Mouse (Mus musculus) myocyte (in vitro differentiated cells): ENCODE measurements at regions not wholly inside any gene's neighbourhood (a gene's known extent, or its start where the extent isn't known, plus 50 kb on each side); places are given as distances from the start of the nearest gene placed in this dataset.

Experiments
- CEBPB ChIP-seq: IDR thresholded peaks from 2 replicates; pipeline ENCODE4 v1.6.1; 2011; ENCODE audit warnings: mild to moderate bottlenecking, moderate library complexity; ENCODE audit not compliant: poor library complexity, insufficient read depth, severe bottlenecking
- MYOD1 ChIP-seq, 3 experiments: IDR thresholded peaks; one replicate each; pipeline ENCODE4 v1.6.1; 2011; ENCODE audit warnings: control low read depth in 2 of 3, low read depth in 2 of 3, mild to moderate bottlenecking in 2 of 3, moderate library complexity in 1 of 3; ENCODE audit not compliant: insufficient read length in 2 of 3, control insufficient read depth in 1 of 3
- MYOG ChIP-seq, 3 experiments: IDR thresholded peaks; one replicate each; pipeline ENCODE4 v1.6.1; 2011; ENCODE audit warnings: control low read depth in 2 of 3, low read depth in 2 of 3, mild to moderate bottlenecking in 2 of 3; ENCODE audit not compliant: insufficient read length in 2 of 3, control insufficient read depth in 1 of 3, insufficient read depth in 1 of 3
- POLR2A ChIP-seq: IDR thresholded peaks from one replicate; pipeline ENCODE4 v1.6.1; 2011; ENCODE audit warnings: low read depth, mild to moderate bottlenecking, control low read depth, moderate library complexity; ENCODE audit not compliant: insufficient read length
- TCF12 ChIP-seq: IDR thresholded peaks from one replicate; pipeline ENCODE4 v1.6.1; 2011; ENCODE audit warnings: mild to moderate bottlenecking, control low read depth; ENCODE audit not compliant: poor library complexity, insufficient read depth, severe bottlenecking
- USF1 ChIP-seq: IDR thresholded peaks from one replicate; pipeline ENCODE4 v1.6.1; 2011; ENCODE audit warnings: low read depth, mild to moderate bottlenecking, control low read depth, moderate library complexity

DNA sequence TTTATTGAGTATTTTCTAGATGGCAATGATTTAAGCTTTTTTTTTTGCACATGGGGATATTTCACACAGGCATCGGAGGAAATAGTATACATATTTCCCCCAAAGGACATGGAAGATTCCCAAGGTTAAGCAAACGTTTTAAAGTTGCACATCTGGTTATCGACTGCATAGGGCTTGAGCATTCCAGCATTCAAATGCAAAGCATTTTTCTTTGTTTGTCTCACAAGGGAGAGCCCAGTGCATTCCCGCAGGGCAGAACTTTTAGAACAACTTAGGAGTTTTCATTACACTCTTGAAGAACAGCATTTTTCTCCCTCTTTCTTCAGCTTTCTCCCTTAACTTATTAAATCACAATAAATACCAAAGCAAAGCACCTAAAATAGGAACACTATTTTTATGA, 64.4 kb upstream of the Npvf start:
- TF ChIP-seq POLR2A (no peak), MYOG (IDR thresholded peaks at IDR 0.05; ENCODE audit: control insufficient read depth in 1 of 3, insufficient read depth in 1 of 3, insufficient read length in 2 of 3, low read depth in 2 of 3) (no peak), TCF12 (no peak), MYOD1 (IDR thresholded peaks at IDR 0.05; ENCODE audit: control insufficient read depth in 1 of 3, insufficient read length in 2 of 3, low read depth in 2 of 3) (no peak), USF1 (no peak), CEBPB (no peak)
